Mouse (Mus musculus) brain, embryonic 14.5 days (tissue): ENCODE data around the gene Rasip1.

Experiments used
- CTCF ChIP-seq: fragments of 200-500 bp; IDR thresholded peaks from 2 replicates; pipeline ENCODE4 v1.5.1; 2012; ENCODE audit warnings: inconsistent platforms, mild to moderate bottlenecking, moderate library complexity, borderline replicate concordance; ENCODE audit not compliant: insufficient read depth, insufficient read length; ENCODE audit errors: extremely low read depth
- POLR2A ChIP-seq: fragments of 200-500 bp; IDR thresholded peaks from 2 replicates; pipeline ENCODE4 v1.6.1; 2012; ENCODE audit warnings: mild to moderate bottlenecking, inconsistent platforms, borderline replicate concordance; ENCODE audit not compliant: poor library complexity, insufficient read depth, insufficient read length, severe bottlenecking; ENCODE audit errors: extremely low read depth

DNA sequence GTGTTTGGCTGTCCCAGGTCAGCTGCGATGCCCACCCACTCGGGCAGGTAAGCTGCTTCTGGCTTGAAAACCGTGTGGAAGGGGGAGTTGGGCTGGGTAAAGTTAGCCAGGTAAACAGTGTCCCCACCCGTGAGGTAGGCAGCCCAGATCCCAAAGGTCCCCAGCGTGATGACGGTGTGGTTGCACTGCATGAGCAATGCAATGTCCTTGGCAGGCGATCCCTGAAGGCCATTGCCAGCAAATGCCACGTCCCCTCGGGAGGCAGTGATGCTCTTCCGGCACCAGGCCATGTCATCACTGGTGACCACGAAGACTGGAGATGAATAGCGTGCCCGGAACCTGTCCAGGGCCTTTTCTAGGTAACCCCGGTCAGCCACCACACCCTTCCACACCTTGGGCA is 51.2 kb downstream of the Rasip1 start:
- TF ChIP-seq CTCF (no peak), POLR2A (no peak)
